Mouse (Mus musculus): ENCODE measurements around the gene Dhh.

The Dhh gene

GRCm38 (mm10) chr15:98871916-98872888, 26.1 kb downstream of the Dhh start:
- peak; percentile 85 to 96 for DNase-seq (ENCODE audit: low spot score in 2 of 2)

- no peak for DNase-seq (ENCODE audit: low spot score in 2 of 2)
Observed at GRCm38 (mm10) chr15:98871070-98871915, 27.0 kb downstream of the Dhh start, which contains the start of gene Kmt2d. Gene Kmt2d, minus strand, starts transcription at chr15:98871204.

DNA sequence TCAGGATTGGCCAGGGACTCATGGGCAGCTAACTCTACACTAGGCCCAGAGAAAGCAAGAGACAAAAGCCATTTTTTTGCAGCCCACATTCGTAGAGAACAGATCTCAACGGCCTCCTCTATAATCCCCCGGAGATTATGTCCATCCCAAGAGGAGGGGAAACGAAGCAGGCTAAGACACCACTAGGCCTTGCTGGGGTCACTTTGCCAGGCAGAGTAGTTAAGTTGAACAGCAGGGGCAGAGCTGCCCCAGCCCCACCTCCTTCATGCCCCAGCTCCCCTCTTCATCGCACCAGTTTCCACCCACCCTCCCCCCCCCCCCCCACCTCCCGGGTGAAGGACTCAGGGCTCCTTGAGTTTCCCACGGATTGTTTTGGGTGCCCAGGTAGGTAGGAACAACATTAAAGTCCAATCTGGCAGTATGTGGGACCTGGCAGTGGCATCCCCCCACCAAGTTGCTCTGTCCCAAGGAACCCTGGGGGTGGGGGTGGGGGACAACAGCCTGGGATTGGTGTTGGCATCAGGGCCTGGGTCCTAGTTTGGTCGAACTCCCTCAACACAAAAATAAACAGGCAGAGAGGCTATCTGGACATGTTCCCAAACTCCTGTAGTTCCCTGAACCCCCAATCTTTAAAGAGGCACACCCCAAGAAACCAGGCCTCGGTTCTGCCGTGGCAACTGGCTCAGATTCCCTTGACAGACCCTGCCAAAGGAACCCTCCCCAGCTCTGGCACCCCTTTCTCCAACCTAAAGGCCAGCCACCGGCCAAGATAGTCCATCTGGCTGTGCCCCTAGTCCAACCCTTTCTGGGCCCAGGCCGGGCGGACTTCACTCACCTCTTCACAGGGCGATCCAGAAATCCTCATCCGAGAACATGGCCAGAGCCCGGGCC, 27.9 kb downstream of the Dhh start:
- DNase-seq (ENCODE audit: low spot score in 2 of 2): peak in 1 of 2 experiments; percentile 37

DNA sequence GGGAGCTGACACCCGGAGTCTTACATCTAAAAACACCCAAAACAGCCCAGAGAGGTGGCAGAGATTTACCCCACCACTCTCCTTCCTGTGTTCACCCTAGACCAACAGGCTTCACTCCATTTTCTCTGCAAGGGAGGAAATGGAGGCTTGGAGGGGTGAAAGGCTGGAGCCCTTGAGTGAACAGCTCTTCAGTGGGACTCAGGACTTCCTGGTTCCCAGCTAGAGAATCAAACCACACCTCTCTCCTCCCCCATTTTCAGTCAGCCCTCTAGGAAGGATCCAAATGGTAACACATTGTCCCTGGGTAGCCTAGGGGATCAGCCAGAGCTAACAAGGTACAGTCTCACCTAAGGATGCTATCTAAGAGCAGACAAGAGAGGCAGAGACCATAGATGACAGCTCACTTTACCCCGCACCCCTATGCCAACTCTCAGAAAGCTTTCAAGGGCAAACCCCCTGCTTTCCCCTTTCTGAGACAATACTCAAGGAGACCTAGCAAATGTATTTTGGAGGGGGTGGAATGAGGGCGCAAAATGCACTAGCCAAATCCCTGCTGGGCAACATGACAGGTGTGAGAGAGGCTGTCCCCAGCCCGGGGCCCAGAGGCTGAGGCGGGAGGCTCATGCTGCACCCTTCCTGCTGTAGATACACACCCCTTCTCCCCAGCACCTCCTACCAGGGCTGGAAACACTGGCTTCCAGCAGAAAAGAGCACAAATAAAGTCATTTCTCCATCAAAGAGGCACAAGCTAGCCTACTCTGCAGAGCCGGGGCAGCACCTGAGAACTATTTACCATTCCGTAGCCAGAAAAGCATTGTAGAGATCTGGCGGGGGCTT, 28.8 kb downstream of the Dhh start:
- no peak for DNase-seq (ENCODE audit: low spot score in 2 of 2)

GRCm38 (mm10) chr15:98868346-98869063, 29.8 kb downstream of the Dhh start:
- DNase-seq (ENCODE audit: low spot score in 2 of 2): no peak

GRCm38 (mm10) chr15:98867321-98867720, 31.0 kb downstream of the Dhh start:
- peak in 1 of 2 experiments; percentile 41 for DNase-seq (ENCODE audit: low spot score in 2 of 2)

GRCm38 (mm10) chr15:98866501-98866900, 31.8 kb downstream of the Dhh start:
- no peak for DNase-seq (ENCODE audit: low spot score in 2 of 2)

GRCm38 (mm10) chr15:98865771-98866170, 32.6 kb downstream of the Dhh start:
- DNase-seq (ENCODE audit: low spot score in 2 of 2): no peak

DNA sequence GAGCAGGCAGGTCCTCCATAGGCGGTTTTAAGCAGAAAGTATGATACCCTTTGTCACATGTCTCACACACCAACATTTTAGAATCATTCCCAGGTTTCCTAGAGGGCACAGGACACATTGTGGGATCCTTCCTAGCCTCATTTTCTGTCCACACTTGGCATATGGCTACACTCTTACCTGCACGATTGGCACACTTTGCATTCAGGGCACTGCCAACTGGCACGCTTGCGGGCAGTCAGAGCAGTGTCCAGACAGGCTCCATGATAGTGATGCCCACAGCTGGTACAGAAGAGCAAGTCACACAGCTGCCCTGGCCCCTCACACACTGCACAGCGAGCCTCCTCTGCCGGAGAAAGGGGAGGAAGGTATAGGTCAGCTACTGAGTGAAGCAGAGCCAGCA, 33.4 kb downstream of the Dhh start:
- DNase-seq (ENCODE audit: low spot score in 2 of 2): no peak

DNA sequence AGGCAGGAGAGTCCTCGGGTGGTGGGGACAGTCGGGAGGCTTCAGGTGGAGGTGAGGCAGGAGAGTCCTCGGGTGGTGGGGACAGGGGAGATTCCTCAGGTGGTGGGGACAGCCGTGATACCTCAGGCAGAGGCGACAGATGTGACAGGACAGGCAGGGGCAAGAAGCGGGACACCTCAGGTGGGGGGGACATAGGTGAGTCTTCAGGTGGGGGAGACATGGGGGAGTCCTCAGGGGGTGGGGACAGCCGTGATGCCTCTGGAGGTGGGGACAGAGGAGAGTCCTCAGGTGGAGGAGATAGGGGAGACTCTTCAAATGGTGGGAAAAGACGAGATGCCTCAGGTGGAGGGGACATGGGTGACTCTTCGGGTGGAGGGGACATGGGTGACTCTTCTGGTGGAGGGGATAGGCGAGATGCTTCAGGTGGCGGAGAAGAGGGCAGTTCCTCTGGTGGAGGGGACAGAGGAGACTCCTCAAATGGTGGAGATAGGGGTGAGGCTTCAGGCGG, 34.8 kb downstream of the Dhh start:
- no peak for DNase-seq (ENCODE audit: low spot score in 2 of 2)

DNA sequence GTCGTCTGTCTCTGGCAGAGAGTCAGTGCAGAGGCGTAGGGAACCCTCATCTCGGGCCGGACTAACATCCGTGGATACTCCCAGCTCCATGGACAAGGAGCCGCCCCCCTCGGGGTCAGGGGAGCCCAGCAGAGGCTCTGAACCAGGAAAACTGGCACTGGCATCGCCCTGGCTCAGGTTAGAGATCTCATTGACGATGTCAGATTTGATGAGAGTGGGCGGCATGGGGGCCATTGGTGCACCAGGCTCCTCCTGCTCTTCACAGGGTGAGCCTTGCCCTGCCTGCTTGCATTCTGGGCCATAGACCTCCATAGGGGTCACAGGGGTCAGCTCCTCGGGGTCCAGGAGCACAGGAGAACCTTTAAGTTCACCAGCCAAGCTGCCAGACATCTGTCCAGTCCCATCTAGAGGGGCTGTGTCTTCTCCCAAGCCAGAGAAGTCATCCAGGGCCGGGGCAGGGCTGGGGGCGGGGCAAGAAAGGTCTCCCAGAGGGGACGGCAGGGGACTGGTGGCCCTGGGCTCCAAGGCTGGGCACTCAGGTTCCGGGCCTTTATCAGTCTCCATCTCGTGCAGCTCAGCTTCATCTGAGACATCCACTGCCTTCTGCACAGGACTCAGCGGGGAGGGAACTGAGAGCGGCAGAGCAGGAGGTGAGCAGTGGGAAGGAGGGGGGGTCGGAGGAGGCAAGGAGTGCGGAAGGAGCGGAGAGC, 36.5 kb downstream of the Dhh start:
- DNase-seq (ENCODE audit: low spot score in 2 of 2): no peak

DNA sequence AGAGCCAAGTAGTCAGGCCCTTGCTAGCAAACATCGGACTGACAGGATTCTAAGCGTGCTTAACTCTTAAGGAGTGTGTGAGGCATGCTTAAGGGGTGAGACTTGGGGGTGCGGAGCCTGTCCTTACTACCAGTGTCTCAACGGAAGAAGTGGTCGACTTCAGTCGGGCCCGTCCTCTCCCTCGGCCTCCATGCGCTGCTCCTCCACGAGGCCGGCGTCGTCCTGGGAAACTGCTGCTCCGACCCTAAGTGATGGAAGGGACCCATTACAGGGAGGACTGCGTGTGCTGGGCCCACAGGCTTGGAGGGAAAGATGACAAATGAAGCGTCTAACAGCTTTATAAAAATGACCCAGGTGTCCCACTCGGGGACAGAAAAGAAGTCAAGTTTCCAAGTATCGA, 37.4 kb downstream of the Dhh start:
- no peak for DNase-seq (ENCODE audit: low spot score in 2 of 2)

GRCm38 (mm10) chr15:98859319-98860043, 38.9 kb downstream of the Dhh start:
- no peak for DNase-seq (ENCODE audit: low spot score in 2 of 2)

DNA sequence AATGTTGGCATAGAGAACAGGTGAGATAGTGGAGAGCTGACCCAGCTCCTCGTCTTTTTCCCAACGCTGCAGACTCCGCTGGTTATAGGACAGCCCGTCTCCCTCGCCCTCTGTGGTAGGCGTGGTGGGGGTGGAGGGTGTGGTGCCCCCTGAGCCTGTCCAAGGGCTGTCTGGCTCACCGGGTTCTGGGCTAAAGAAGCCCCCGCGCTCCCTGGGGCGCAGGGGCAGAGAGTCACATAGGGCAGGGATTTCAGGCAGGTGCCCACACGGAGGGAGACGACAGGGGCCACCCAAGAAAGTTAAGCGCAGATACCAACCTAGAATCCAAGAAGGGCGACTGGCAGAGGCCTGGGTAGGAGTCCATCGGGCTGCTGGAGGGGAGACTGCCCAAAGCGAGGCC, 44.1 kb downstream of the Dhh start:
- DNase-seq (ENCODE audit: low spot score in 2 of 2): no peak

DNA sequence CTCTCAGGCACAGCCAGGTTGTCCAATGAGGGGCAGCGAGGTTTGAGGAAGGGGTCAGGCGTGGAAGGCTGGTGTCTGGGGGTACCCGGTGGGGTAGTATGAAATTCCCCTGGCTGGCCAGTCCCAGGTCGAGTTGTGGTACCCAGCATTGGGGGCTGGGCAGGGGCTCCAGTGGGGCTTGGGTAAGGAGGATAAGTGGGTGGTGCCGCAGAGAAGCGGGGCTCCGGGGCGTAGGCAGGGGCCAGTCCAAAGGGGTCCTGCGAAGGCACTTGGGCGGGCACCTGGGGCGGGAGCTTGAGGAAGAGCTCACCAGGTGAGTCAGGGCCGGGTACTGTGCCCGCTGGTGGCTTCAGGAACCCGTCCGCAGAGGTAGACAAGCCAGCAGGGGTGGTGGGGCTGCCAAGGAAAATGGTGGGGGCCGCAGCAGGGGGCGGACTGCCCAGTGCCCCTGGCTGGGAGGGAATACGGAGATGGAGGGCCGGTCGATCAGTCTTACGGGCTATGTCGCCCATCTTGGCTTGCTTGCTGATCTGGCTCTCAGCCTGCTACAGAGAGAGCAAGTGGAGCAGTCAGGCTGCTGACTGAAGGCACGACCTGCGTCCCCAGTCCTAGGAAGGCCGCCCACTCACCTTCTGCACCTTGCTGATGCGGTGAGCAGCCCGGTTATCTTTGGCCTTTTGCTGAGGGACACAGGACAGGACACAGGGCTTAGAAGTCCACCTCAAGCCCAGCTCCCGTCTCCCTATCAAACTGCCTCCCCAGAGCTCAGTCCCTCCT, 45.0 kb downstream of the Dhh start:
- no peak for DNase-seq (ENCODE audit: low spot score in 2 of 2)

DNA sequence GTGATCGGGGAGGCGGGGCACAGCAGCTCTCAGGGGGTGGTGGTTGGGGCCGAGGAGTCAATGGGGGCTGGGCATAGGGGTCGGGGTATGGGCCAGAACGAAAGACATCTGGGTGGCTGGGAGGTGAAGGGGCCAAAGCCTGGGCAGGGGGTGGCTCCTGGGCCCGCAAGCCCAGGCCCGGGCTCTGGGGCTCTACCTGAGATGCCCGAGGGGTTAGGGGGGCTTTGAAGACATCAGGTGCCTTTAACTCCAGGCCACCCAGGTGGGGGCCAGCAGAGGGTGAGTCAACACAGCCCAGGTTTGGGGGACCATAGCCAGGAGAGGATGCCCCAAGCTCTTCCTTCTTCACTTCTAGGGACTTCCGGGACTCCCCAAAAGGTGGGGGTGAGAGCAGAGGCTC, 45.6 kb downstream of the Dhh start:
- no peak for DNase-seq (ENCODE audit: low spot score in 2 of 2)

GRCm38 (mm10) chr15:98852071-98852470, 46.3 kb downstream of the Dhh start:
- DNase-seq (ENCODE audit: low spot score in 2 of 2): no peak
